Mouse (Mus musculus): Measurements from ENCODE around the gene Rpp21. TPM values are rescaled to one million over a fixed set of nuclear protein-coding genes. Genes with fewer than 3 reads are reported as not detected.

Gene Rpp21
- polyA plus RNA-seq, 1 experiment from 2014 or later = 139 TPM

GRCm38 (mm10) chr17:36265834-36266233, 8.0 kb upstream of the Rpp21 start:
- peaks cover 6% of the 10 kb centered on the region for H3K4me1 ChIP-seq (ENCODE audit: control insufficient read depth, insufficient read depth, low read length)
- H3K4me3 ChIP-seq (ENCODE audit: low read length) = no peak overlapping the region
- peaks cover 6% of the 10 kb centered on the region; the same call in 1 of the 2 replicates for H3K36me3 ChIP-seq (ENCODE audit: control insufficient read depth, insufficient read depth, low read length)
- no peaks in the 10 kb centered on the region for H3K27me3 ChIP-seq (replicated peaks; ENCODE audit: control insufficient read depth, insufficient read depth, low read length)
- no peak overlapping the region for H3K27ac ChIP-seq (ENCODE audit: low read length)
- 82% methylated on average over 5 of the region's 5 CpGs for WGBS
- H3K9ac ChIP-seq (ENCODE audit: low read depth, low read length) = no peak overlapping the region
- H3K9me3 ChIP-seq (ENCODE audit: control insufficient read depth, low read length) = no peaks in the 10 kb centered on the region
- no peak for ATAC-seq
- no peak overlapping the region for H3K4me2 ChIP-seq (ENCODE audit: low read depth, low read length)

- Histone ChIP-seq H3K27me3 (replicated peaks; ENCODE audit: control insufficient read depth, insufficient read depth, low read length) (no peaks in the 10 kb centered on the region), H3K36me3 (ENCODE audit: control insufficient read depth, insufficient read depth, low read length) (peaks cover 6% of the 10 kb centered on the region; the same call in 1 of the 2 replicates), H3K9me3 (ENCODE audit: control insufficient read depth, low read length) (no peaks in the 10 kb centered on the region), H3K4me1 (ENCODE audit: control insufficient read depth, insufficient read depth, low read length) (no peaks in the 10 kb centered on the region), H3K9ac (ENCODE audit: low read depth, low read length) (no peak overlapping the region), H3K4me3 (ENCODE audit: low read length) (no peak overlapping the region), H3K4me2 (ENCODE audit: low read depth, low read length) (no peak overlapping the region), H3K27ac (ENCODE audit: low read length) (no peak overlapping the region)
- 89% methylated on average over 3 of the region's 3 CpGs for WGBS
- ATAC-seq = no peak
Measured at GRCm38 (mm10) chr17:36264273-36264925, 6.5 kb upstream of the Rpp21 start.

GRCm38 (mm10) chr17:36261511-36262166, 3.8 kb upstream of the Rpp21 start:
- Histone ChIP-seq H3K27ac (ENCODE audit: low read length) (no peak overlapping the region), H3K4me2 (ENCODE audit: low read depth, low read length) (no peak overlapping the region), H3K27me3 (replicated peaks; ENCODE audit: control insufficient read depth, insufficient read depth, low read length) (no peaks in the 10 kb centered on the region), H3K4me3 (ENCODE audit: low read length) (no peak overlapping the region), H3K9ac (ENCODE audit: low read depth, low read length) (no peak overlapping the region), H3K36me3 (ENCODE audit: control insufficient read depth, insufficient read depth, low read length) (no peaks in the 10 kb centered on the region; the same call in 1 of the 2 replicates), H3K4me1 (ENCODE audit: control insufficient read depth, insufficient read depth, low read length) (peaks cover 8% of the 10 kb centered on the region; the same call in 1 of the 2 replicates), H3K9me3 (ENCODE audit: control insufficient read depth, low read length) (no peaks in the 10 kb centered on the region)
- 91% methylated on average over 9 of the region's 9 CpGs for WGBS
- no peak for ATAC-seq

GRCm38 (mm10) chr17:36257241-36257947, 475 bp downstream of the Rpp21 start:
- H3K9ac ChIP-seq (ENCODE audit: low read depth, low read length) = peak overlapping the region; percentile 89
- no peaks in the 10 kb centered on the region for H3K9me3 ChIP-seq (ENCODE audit: control insufficient read depth, low read length)
- under 1% methylated on average over 37 of the region's 37 CpGs for WGBS
- H3K36me3 ChIP-seq (ENCODE audit: control insufficient read depth, insufficient read depth, low read length) = no peaks in the 10 kb centered on the region
- no peaks in the 10 kb centered on the region for H3K27me3 ChIP-seq (replicated peaks; ENCODE audit: control insufficient read depth, insufficient read depth, low read length)
- H3K4me2 ChIP-seq (ENCODE audit: low read depth, low read length) = peak overlapping the region; percentile 58
- H3K4me1 ChIP-seq (ENCODE audit: control insufficient read depth, insufficient read depth, low read length) = peaks cover 10% of the 10 kb centered on the region; the same call in 1 of the 2 replicates
- H3K4me3 ChIP-seq (ENCODE audit: low read length) = peak overlapping the region; percentile 85
- ATAC-seq = peak; percentile 97
- H3K27ac ChIP-seq (ENCODE audit: low read length) = peak overlapping the region; percentile 77

GRCm38 (mm10) chr17:36253087-36253600, 4.7 kb downstream of the Rpp21 start:
- peaks cover 15% of the 10 kb centered on the region; the same call in 1 of the 2 replicates for H3K4me1 ChIP-seq (ENCODE audit: control insufficient read depth, insufficient read depth, low read length)
- peaks cover 15% of the 10 kb centered on the region for H3K27me3 ChIP-seq (replicated peaks; ENCODE audit: control insufficient read depth, insufficient read depth, low read length)
- no peak overlapping the region for H3K4me3 ChIP-seq (ENCODE audit: low read length)
- H3K27ac ChIP-seq (ENCODE audit: low read length) = no peak overlapping the region
- ATAC-seq = no peak
- H3K4me2 ChIP-seq (ENCODE audit: low read depth, low read length) = no peak overlapping the region
- H3K9me3 ChIP-seq (ENCODE audit: control insufficient read depth, low read length) = no peaks in the 10 kb centered on the region
- no peak overlapping the region for H3K9ac ChIP-seq (ENCODE audit: low read depth, low read length)
- no peaks in the 10 kb centered on the region for H3K36me3 ChIP-seq (ENCODE audit: control insufficient read depth, insufficient read depth, low read length)
- WGBS = 42% methylated on average over 6 of the region's 6 CpGs

GRCm38 (mm10) chr17:36252250-36252876, 5.5 kb downstream of the Rpp21 start:
- ATAC-seq = peak; percentile 30; the same call in 1 of the 2 replicates
- Histone ChIP-seq H3K27ac (ENCODE audit: low read length) (no peak overlapping the region), H3K9ac (ENCODE audit: low read depth, low read length) (no peak overlapping the region), H3K27me3 (replicated peaks; ENCODE audit: control insufficient read depth, insufficient read depth, low read length) (peaks cover 15% of the 10 kb centered on the region), H3K36me3 (ENCODE audit: control insufficient read depth, insufficient read depth, low read length) (no peaks in the 10 kb centered on the region), H3K9me3 (ENCODE audit: control insufficient read depth, low read length) (no peaks in the 10 kb centered on the region), H3K4me2 (ENCODE audit: low read depth, low read length) (peak overlapping the region; percentile 46), H3K4me1 (ENCODE audit: control insufficient read depth, insufficient read depth, low read length) (peaks cover 11% of the 10 kb centered on the region; the same call in 1 of the 2 replicates), H3K4me3 (ENCODE audit: low read length) (peak overlapping the region; percentile 19; the same call in 1 of the 2 replicates)
- WGBS = 9% methylated on average over 25 of the region's 25 CpGs

GRCm38 (mm10) chr17:36248886-36249285, 9.0 kb downstream of the Rpp21 start:
- 11% methylated on average over 33 of the region's 33 CpGs for whole genome bisulfite sequencing
- Histone ChIP-seq H3K27ac (ENCODE audit: low read length) (no peak overlapping the region), H3K9ac (ENCODE audit: low read depth, low read length) (no peak overlapping the region), H3K27me3 (replicated peaks; ENCODE audit: control insufficient read depth, insufficient read depth, low read length) (peaks cover 15% of the 10 kb centered on the region), H3K4me1 (ENCODE audit: control insufficient read depth, insufficient read depth, low read length) (peaks cover 7% of the 10 kb centered on the region; the same call in 1 of the 2 replicates), H3K36me3 (ENCODE audit: control insufficient read depth, insufficient read depth, low read length) (no peaks in the 10 kb centered on the region), H3K4me3 (ENCODE audit: low read length) (peak overlapping the region; percentile 24), H3K9me3 (ENCODE audit: control insufficient read depth, low read length) (no peaks in the 10 kb centered on the region), H3K4me2 (ENCODE audit: low read depth, low read length) (peak overlapping the region; percentile 45)
- ATAC-seq = peak; percentile 58; the same call in 1 of the 2 replicates

- ATAC-seq = no peak
- H3K4me3 ChIP-seq (ENCODE audit: low read length) = no peak overlapping the region
- H3K27ac ChIP-seq (ENCODE audit: low read length) = no peak overlapping the region
- H3K27me3 ChIP-seq (replicated peaks; ENCODE audit: control insufficient read depth, insufficient read depth, low read length) = peaks cover 17% of the 10 kb centered on the region
- 82% methylated on average over 2 of the region's 2 CpGs for WGBS
- no peaks in the 10 kb centered on the region for H3K36me3 ChIP-seq (ENCODE audit: control insufficient read depth, insufficient read depth, low read length)
- no peaks in the 10 kb centered on the region for H3K9me3 ChIP-seq (ENCODE audit: control insufficient read depth, low read length)
- H3K9ac ChIP-seq (ENCODE audit: low read depth, low read length) = no peak overlapping the region
- no peak overlapping the region for H3K4me2 ChIP-seq (ENCODE audit: low read depth, low read length)
- no peaks in the 10 kb centered on the region for H3K4me1 ChIP-seq (ENCODE audit: control insufficient read depth, insufficient read depth, low read length)
Measured at GRCm38 (mm10) chr17:36245741-36246140, 12.1 kb downstream of the Rpp21 start.

- no peaks in the 10 kb centered on the region for H3K9me3 ChIP-seq (ENCODE audit: control insufficient read depth, low read length)
- no peak overlapping the region for H3K4me2 ChIP-seq (ENCODE audit: low read depth, low read length)
- H3K36me3 ChIP-seq (ENCODE audit: control insufficient read depth, insufficient read depth, low read length) = no peaks in the 10 kb centered on the region
- no peak overlapping the region for H3K4me3 ChIP-seq (ENCODE audit: low read length)
- H3K9ac ChIP-seq (ENCODE audit: low read depth, low read length) = no peak overlapping the region
- peaks cover 9% of the 10 kb centered on the region for H3K27me3 ChIP-seq (replicated peaks; ENCODE audit: control insufficient read depth, insufficient read depth, low read length)
- WGBS = 39% methylated on average over 5 of the region's 5 CpGs
- H3K4me1 ChIP-seq (ENCODE audit: control insufficient read depth, insufficient read depth, low read length) = no peaks in the 10 kb centered on the region
- H3K27ac ChIP-seq (ENCODE audit: low read length) = no peak overlapping the region
- ATAC-seq = no peak
Measured at GRCm38 (mm10) chr17:36244031-36244430, 13.8 kb downstream of the Rpp21 start.
